Mouse (Mus musculus): ENCODE results near the gene Gm40193. TPM values are rescaled to one million over a fixed set of nuclear protein-coding genes. Genes with fewer than 3 reads are reported as not detected.
"Not testable (repeated sequence)": the region's sequence is repeated elsewhere in the genome, so short reads cannot be mapped to it uniquely, and the experiment has no call there.

Gm40193 gene
- total RNA-seq, 2 experiments from 2014 or later, result not detected

DNA sequence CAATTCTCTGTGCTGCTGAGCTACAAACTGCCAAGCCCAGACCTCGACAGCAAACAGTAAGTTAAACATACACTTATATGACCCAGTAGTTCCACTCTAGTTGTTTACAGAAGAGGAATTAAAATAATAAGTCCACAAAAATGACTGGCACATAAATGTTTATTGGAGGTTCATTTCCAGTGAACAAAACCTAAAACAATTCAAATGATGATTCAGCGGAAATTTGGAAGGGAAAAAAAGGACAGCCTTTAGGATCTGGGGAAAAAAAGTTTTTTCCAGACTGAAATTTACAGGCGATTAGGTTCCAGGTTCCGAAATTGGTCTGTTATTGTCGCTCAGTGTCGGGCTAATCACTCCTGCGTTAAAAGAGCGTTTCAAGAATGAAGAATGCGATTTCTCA lies 6.7 kb upstream of the Gm40193 start:
- no peak for TF ChIP-seq CTCF (IDR thresholded peaks at IDR 0.05)
- H3K4me3 ChIP-seq, result peak overlapping the region; percentile 60
- intact Hi-C loops (cut with DNase I), result no loop called here
- DNase-seq (ENCODE audit: extremely low spot score in 1 of 2, low spot score in 2 of 2), result no peak
- H3K27ac ChIP-seq, result peak overlapping the region; percentile 77

DNA sequence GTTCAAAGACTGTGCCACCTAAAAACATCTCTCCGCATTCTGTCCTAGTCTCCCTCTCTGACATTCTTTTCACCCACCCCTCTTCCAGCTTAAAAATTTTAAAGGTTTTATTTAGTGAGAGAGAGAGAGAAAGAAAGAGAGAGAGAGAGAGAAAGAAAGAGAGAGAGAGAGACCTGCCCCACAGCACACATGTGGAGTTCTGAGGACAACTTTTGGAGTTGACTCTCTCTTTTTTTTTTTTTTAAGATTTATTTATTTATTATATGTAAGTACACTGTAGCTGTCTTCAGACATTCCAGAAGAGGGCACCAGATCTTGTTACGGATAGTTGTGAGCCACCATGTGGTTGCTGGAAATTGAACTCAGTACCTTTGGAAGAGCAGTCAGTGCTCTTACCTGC lies 1.7 kb downstream of the Gm40193 start:
- peak; percentile 8; the same call in 1 of the 2 replicates for TF ChIP-seq CTCF (IDR thresholded peaks at IDR 0.05)
- DNase-seq (ENCODE audit: extremely low spot score in 1 of 2, low spot score in 2 of 2); H3K4me3 ChIP-seq; intact Hi-C loops (cut with DNase I); H3K27ac ChIP-seq: not testable (repeated sequence)

DNA sequence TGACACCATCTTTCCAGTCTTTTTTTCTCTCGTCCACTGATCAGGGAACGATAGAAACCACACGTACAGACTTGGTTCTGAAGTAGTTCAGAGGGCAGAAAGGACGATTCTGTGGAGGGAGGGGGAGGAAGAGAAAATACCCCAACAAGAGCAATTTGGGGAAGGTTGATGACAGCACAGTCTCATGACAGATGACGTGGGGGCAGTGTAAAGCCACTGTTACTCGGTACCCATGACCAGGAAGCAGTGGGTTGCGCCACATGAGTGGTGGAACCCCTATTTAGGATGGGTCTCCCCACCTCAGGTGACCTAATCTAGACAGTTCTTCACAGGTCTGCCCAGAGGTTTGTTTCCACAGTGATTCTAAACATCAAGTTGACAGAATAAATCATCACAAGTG lies 4.1 kb downstream of the Gm40193 start:
- no peak for TF ChIP-seq CTCF (IDR thresholded peaks at IDR 0.05)
- Histone ChIP-seq H3K27ac (no peak overlapping the region), H3K4me3 (no peak overlapping the region)
- intact Hi-C loops (cut with DNase I), result no loop called here
- DNase-seq (ENCODE audit: extremely low spot score in 1 of 2, low spot score in 2 of 2), result no peak

DNA sequence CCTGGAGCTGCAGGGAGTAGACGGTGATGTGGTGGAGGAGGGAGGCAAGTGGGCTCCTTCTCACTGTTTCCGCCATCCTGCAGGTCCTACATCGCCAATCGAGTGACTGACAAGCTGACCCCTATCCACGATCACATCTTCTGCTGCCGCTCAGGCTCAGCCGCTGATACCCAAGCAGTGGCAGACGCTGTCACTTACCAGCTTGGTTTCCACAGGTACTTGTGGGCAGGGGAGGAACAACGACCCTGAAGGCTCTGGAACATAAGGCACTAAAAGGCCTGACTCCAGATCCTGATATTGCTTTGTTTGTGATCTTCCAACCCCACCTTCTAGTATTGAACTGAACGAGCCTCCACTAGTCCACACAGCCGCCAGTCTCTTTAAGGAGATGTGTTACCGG lies 6.5 kb downstream of the Gm40193 start:
- intact Hi-C loops (cut with DNase I), result no loop called here

DNA sequence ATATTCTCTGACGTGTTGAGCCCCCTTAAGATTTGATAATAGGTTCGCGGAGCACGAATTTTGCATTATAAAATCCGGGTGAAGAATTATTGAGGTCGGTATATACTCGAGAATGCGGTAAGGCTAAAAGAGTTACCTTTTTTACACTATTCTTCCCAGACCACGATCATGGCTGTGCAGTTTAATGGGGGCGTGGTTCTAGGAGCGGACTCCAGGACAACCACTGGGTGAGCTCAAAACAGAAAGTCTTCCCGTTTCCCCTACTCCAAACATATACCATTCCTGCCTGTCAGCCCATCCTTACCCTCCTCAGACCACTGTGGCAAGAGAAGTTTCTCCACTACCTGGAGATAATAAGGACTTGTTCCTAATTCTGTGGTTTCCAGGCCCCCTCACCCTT lies 7.0 kb downstream of the Gm40193 start:
- no peak for DNase-seq (ENCODE audit: extremely low spot score in 1 of 2, low spot score in 2 of 2)
- intact Hi-C loops (cut with DNase I), result loop anchor here (2.0 kb wide), 1 partner anchor 37 kb away; the partner anchor contains the start of gene Mink1
- peak overlapping the region; percentile 73 for H3K4me3 ChIP-seq
- TF ChIP-seq CTCF (IDR thresholded peaks at IDR 0.05), result no peak
- H3K27ac ChIP-seq, result peak overlapping the region; percentile 67

More for the DNA sequence above, 6.5 kb downstream of the Gm40193 start:
- no peak overlapping the region for H3K27ac ChIP-seq
- TF ChIP-seq CTCF (IDR thresholded peaks at IDR 0.05), result no peak
- DNase-seq (ENCODE audit: extremely low spot score in 1 of 2, low spot score in 2 of 2), result no peak
- H3K4me3 ChIP-seq, result peak overlapping the region; percentile 73; the same call in 1 of the 2 replicates

DNA sequence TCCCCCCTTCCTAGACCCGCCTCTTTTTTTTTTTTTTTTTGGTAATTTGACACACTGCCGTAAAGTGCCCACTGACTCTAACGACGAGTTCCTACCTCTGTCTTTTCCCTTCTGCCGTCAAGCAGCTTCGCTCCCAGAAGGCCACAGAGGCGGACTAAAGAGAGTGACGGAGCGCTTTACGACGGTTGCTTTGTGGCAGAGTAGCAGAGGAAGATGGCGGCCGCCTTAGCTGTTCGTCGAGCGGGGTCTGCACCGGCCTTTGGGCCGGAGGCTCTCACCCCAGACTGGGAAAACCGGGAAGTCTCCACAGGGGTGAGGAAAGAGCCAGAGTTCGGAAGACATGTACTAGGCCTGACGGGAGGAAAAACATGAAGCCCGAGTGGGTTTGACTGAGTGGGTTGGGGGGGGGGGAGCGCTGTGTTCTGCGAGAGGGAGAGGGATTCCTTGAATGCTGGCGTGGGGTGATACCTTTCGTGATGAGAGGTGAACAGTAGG lies 7.5 kb downstream of the Gm40193 start, which contains the start of gene Psmb6:
Gene Psmb6, plus strand, starts transcription at position 184 of the 495 bp plus-strand sequence.
- no peak for TF ChIP-seq CTCF (IDR thresholded peaks at IDR 0.05)
- peak within 1 kb of the TSS; percentile 67 for H3K27ac ChIP-seq
- H3K4me3 ChIP-seq, result peak within 1 kb of the TSS; percentile 73
- peak; percentile 87 to 92 for DNase-seq (ENCODE audit: extremely low spot score in 1 of 2, low spot score in 2 of 2)
- intact Hi-C loops (cut with DNase I), result loop anchor here (2.0 kb wide), 1 partner anchor 38 kb away; the partner anchor contains the start of gene Mink1

DNA sequence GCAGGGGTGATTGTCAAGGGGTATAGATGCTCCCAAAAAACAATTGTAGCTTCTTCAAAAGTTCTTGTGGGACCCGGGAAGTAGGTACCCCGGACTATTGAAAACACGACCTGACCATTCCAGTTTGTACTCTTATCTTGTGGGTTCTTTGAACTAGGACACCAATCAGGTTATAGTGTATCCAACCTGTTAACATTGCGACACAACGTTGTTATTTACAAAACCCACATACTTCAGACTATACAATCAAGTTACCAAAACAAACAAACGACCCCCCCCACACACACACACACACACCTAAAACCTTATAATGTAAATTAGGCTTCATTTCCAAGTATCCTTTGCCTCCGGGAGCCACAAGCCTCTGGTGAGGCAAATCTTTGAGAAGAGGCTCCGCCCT lies 8.0 kb downstream of the Gm40193 start:
- no peak for DNase-seq (ENCODE audit: extremely low spot score in 1 of 2, low spot score in 2 of 2)
- TF ChIP-seq CTCF (IDR thresholded peaks at IDR 0.05), result no peak
- H3K4me3 ChIP-seq, result peak overlapping the region; percentile 73
- peak overlapping the region; percentile 26; the same call in 1 of the 2 replicates for H3K27ac ChIP-seq
- intact Hi-C loops (cut with DNase I), result loop anchor here (2.0 kb wide), 1 partner anchor 38 kb away; the partner anchor contains the start of gene Mink1

DNA sequence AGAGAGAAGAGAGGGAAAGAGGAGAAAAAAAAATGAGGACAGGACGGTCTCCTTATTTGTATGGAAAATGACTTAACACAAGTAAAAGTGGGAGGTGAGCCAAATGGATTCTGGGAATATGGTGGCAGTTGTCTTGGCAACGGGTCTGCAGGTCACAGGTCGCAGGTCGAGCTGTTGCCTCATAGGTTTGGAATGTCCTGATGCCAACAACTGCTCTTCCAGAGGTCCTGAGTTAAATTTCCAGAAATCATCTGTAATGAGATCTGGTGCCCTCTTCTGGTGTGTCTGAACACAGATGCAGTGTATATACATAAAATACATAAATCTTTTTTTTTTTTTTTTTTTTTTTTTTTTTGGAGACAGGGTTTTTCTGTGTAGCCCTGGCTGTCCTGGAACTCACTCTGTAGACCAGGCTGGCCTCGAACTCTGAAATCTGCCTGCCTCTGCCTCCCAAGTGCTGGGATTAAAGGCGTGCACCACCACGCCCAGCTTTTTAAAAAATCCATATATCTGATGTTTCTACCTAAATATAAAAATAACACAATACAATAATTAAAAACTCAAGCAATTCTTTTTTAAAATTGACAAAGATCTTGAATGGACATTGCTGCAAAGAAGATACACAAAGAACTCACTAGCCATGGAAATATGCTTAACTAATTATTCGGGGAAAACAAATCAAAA lies 9.3 kb downstream of the Gm40193 start:
- TF ChIP-seq CTCF (IDR thresholded peaks at IDR 0.05), result peak; percentile 6; the same call in 1 of the 2 replicates
- DNase-seq (ENCODE audit: extremely low spot score in 1 of 2, low spot score in 2 of 2); H3K27ac ChIP-seq; intact Hi-C loops (cut with DNase I); H3K4me3 ChIP-seq: not testable (repeated sequence)

DNA sequence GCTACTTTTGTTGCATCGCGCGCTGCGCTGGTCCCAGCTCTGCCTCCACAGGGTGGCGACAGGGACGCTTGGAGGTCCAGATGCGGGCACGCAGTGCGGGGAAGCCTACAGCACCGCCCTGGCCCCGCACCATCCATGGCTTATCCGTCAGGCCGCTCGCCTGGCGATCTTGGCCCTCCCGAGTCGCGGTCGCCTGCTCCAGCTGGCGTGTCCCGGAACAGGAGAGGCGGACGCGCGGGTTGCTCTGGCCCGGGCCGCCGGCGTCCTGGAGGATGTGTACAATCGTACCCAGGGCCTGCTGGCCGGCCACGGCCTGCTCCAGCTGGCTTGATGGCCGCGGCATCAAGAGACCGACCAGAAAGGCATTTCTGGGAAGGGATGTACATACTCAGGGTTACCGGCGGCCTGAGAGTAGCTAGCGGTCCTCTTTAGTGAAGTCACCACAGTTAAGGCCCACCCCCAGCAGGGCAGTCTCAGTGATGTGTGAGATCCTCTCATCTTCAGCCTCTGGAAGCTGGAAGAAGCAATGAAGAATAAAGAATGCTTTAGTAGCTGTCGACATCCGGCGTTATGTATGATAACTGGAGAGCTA lies 12.5 kb downstream of the Gm40193 start:
- Histone ChIP-seq H3K4me3 (peak overlapping the region; percentile 31), H3K27ac (0 out of 2 replicates have a peak overlapping the region, but pooled peaks have one; percentile 7)
- peak in 1 of 2 experiments; percentile 17 for DNase-seq (ENCODE audit: extremely low spot score in 1 of 2, low spot score in 2 of 2)
- intact Hi-C loops (cut with DNase I), result no loop called here
- no peak; the same call in 1 of the 2 replicates for TF ChIP-seq CTCF (IDR thresholded peaks at IDR 0.05)

DNA sequence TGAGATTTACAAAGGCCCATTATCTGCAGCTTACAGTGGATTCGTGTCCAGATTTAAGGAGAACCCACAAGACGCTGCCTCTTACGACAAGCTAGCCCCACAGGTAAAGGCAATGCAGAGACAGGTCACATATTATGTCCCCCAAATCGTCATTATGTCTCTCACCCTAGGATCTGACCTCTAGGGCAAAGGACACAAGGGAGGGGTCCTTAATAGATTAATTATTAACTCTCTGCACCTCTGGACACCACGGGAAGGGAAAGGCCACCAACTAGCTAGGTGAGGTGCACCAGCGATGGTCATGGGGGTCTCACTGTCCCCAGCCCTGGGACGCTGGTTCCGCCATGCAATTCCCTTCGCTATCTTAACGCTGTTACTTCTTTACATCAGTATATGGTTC lies 13.8 kb downstream of the Gm40193 start, which contains the start of gene Gltpd2:
Gene Gltpd2, plus strand, starts transcription at position 274 of the 400 bp plus-strand sequence.
- intact Hi-C loops (cut with DNase I), result loop anchor here (2.0 kb wide), 1 partner anchor 236 kb away; no protein-coding TSS in a partner anchor
- TF ChIP-seq CTCF (IDR thresholded peaks at IDR 0.05), result no peak
- no peak within 1 kb of the TSS for H3K27ac ChIP-seq
- no peak for DNase-seq (ENCODE audit: extremely low spot score in 1 of 2, low spot score in 2 of 2)
- H3K4me3 ChIP-seq, result peak within 1 kb of the TSS; percentile 31

DNA sequence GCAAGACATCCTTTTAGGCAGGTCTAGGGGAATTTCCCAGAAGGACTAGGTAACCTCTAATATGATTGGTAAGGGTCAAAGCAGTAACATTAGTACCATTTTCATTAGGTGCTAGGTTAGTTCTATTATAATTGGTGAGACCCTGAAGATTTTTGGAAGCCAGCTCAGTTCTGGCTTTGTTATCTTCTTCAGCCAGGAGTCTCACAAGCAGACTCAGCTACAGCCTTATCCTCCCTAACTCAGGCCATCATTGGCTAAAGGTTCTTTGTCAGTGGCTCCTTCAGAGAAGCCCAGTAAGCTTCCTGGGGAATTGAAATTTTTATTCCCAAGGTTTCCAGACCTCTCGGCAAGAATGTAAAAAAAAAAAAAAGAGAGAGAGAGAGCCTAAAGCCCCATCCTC lies 14.3 kb downstream of the Gm40193 start:
- H3K27ac ChIP-seq, result no peak overlapping the region
- DNase-seq (ENCODE audit: extremely low spot score in 1 of 2, low spot score in 2 of 2), result no peak
- intact Hi-C loops (cut with DNase I), result loop anchor here (2.0 kb wide), 1 partner anchor 236 kb away; no protein-coding TSS in a partner anchor
- no peak overlapping the region for H3K4me3 ChIP-seq
- no peak for TF ChIP-seq CTCF (IDR thresholded peaks at IDR 0.05)

DNA sequence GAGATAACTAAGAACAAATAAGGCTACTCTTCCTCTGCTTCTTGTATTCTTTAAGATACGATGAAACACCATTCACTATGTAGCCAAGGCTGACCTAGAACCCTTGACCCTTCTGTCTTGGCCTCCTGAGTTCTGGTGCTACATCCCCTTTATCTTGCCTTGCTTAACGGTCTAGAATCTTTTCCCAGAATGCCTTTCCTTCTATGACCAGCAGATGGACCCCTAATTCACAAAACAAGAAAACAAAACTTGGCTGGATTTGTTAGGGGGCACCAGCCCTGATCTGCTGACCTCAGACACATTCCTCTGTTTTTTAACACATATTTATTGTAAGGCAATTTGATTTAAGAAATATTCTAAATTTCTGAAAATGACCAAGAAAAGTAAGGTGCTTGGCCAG lies 16.4 kb downstream of the Gm40193 start:
- Histone ChIP-seq H3K4me3 (no peak overlapping the region), H3K27ac (no peak overlapping the region)
- TF ChIP-seq CTCF (IDR thresholded peaks at IDR 0.05), result peak; percentile 85
- intact Hi-C loops (cut with DNase I), result loop anchor here (2.0 kb wide), 2 partner anchors 88 to 108 kb away; no protein-coding TSS in a partner anchor
- DNase-seq (ENCODE audit: extremely low spot score in 1 of 2, low spot score in 2 of 2), result no peak
